In the genomic region with DNA sequence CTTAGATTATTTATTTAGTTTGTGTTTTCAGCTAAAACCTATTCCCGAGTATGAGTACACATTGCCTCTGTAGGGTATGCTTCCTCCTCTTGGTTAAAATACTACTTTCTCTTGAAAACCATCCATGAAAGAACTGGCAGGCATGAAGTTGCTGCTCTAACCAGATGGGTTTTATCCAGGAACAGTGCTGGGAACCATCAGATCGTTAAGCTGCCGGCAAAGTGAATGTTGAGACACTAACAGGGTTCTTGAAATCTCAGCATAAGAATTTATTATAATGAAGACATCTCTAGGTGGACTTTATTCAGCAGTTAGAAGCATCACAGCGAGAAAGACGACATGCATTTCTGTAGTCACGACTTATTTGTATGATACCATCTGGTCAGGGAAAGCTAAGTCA, we compare ENCODE assay signal across 21 mouse cellular contexts.
DNase-seq lines count a peak whose midpoint lies in the region; ATAC-seq and TF ChIP-seq lines count a peak whose summit lies in the region.
"Had no signal": no experiment of that assay in that cellular context is flagged by ENCODE, and none has a peak within 500 bp of the region (broad histone marks: within the 10 kb centered on the region; RNA-seq: fewer than 3 reads in every experiment).

No protein-coding gene starts in this region.

- no peak overlapping the region for H3K27ac ChIP-seq in forebrain, postnatal 0 days (ENCODE audit: low read depth, low read length)
- no peak overlapping the region for H3K27ac ChIP-seq in forebrain, embryonic 14.5 days (ENCODE audit: low read depth, low read length)
- no peak overlapping the region for H3K27ac ChIP-seq in lung, embryonic 14.5 days (ENCODE audit: low read depth)
- H3K27ac ChIP-seq: embryonic facial prominence, embryonic 13.5 days; embryonic facial prominence, embryonic 15.5 days; forebrain, embryonic 13.5 days had no signal

- H3K9ac ChIP-seq in forebrain, postnatal 0 days, result no peak overlapping the region
- H3K9ac ChIP-seq in forebrain, embryonic 14.5 days (ENCODE audit: low read length), result no peak overlapping the region
- H3K9ac ChIP-seq in lung, embryonic 14.5 days, result no peak overlapping the region
- H3K9ac ChIP-seq: embryonic facial prominence, embryonic 13.5 days; embryonic facial prominence, embryonic 15.5 days; forebrain, embryonic 13.5 days had no signal

- intact Hi-C loops in heart, postnatal 14 days (cut with DNase I), result loop anchor here (10.0 kb wide), 1 partner anchor 262 kb away; no protein-coding TSS in a partner anchor

- WGBS in forebrain, postnatal 0 days, result 51% methylated on average over 6 of the region's 6 CpGs
- 69% methylated on average over 6 of the region's 6 CpGs for WGBS in forebrain, embryonic 14.5 days
- 53% methylated on average over 6 of the region's 6 CpGs for WGBS in lung, embryonic 14.5 days

- peak; percentile 30; the same call in 1 of the 2 replicates for ATAC-seq in forebrain, postnatal 0 days
- ATAC-seq in forebrain, embryonic 14.5 days, result no peak
- ATAC-seq in lung, embryonic 14.5 days (ENCODE audit: insufficient read depth), result no peak
- ATAC-seq: forebrain, embryonic 13.5 days had no signal

- no peak for TF ChIP-seq CTCF in forebrain, postnatal 0 days (IDR thresholded peaks at IDR 0.05; ENCODE audit: low read depth)
- no peak for TF ChIP-seq CTCF in lung, embryonic 14.5 days (IDR thresholded peaks at IDR 0.05; ENCODE audit: low read depth)

- DNase-seq in forebrain, postnatal 0 days, result peak; percentile 41
- DNase-seq in forebrain, embryonic 14.5 days (ENCODE audit: low spot score), result no peak
- peak; percentile 53 for DNase-seq in lung, embryonic 14.5 days
- no peak for DNase-seq in lung, adult 18-20 months
- peak; percentile 10 for DNase-seq in lung, postnatal 36 days
- DNase-seq in lung, postnatal 10 days, result no peak
- DNase-seq in heart, postnatal 14 days, result no peak
- DNase-seq: adrenal gland, adult 2 months; adrenal gland, postnatal 10 days; adrenal gland, postnatal 25 days; cerebellum, adult 11 months; cerebellum, adult 18-20 months; cerebellum, adult 8-10 months; cerebellum, adult 9-11 months; cerebellum, postnatal 14 days; cerebellum, postnatal 36 days; embryo, embryonic 11 days had no signal

- H3K36me3 ChIP-seq in forebrain, postnatal 0 days (ENCODE audit: insufficient read depth), result no peaks in the 10 kb centered on the region
- no peaks in the 10 kb centered on the region for H3K36me3 ChIP-seq in forebrain, embryonic 14.5 days (ENCODE audit: control insufficient read depth, insufficient read depth, low read length)
- H3K36me3 ChIP-seq in lung, embryonic 14.5 days (ENCODE audit: insufficient read depth), result no peaks in the 10 kb centered on the region
- H3K36me3 ChIP-seq: embryonic facial prominence, embryonic 13.5 days; embryonic facial prominence, embryonic 15.5 days had no signal

- H3K4me3 ChIP-seq in forebrain, postnatal 0 days (ENCODE audit: low read depth, low read length), result no peak overlapping the region
- H3K4me3 ChIP-seq in forebrain, embryonic 14.5 days (ENCODE audit: low read depth, low read length), result no peak overlapping the region
- H3K4me3 ChIP-seq in lung, embryonic 14.5 days (ENCODE audit: low read depth, low read length), result no peak overlapping the region
- H3K4me3 ChIP-seq: embryonic facial prominence, embryonic 13.5 days; embryonic facial prominence, embryonic 15.5 days; erythroblast, embryonic 14.5 days; forebrain, embryonic 13.5 days had no signal

- H3K9me3 ChIP-seq in forebrain, postnatal 0 days (ENCODE audit: low read length), result no peaks in the 10 kb centered on the region
- no peaks in the 10 kb centered on the region for H3K9me3 ChIP-seq in forebrain, embryonic 14.5 days (replicated peaks; ENCODE audit: control insufficient read depth, low read length)
- no peaks in the 10 kb centered on the region for H3K9me3 ChIP-seq in lung, embryonic 14.5 days (ENCODE audit: low read depth, low read length)
- H3K9me3 ChIP-seq: embryonic facial prominence, embryonic 13.5 days; embryonic facial prominence, embryonic 15.5 days; forebrain, embryonic 13.5 days had no signal

- H3K4me2 ChIP-seq in forebrain, postnatal 0 days (ENCODE audit: low read depth), result no peak overlapping the region
- no peak overlapping the region for H3K4me2 ChIP-seq in forebrain, embryonic 14.5 days (ENCODE audit: low read length)
- H3K4me2 ChIP-seq in lung, embryonic 14.5 days, result no peak overlapping the region
- H3K4me2 ChIP-seq: embryonic facial prominence, embryonic 13.5 days; embryonic facial prominence, embryonic 15.5 days; forebrain, embryonic 13.5 days had no signal

- no peaks in the 10 kb centered on the region for H3K27me3 ChIP-seq in forebrain, postnatal 0 days (ENCODE audit: insufficient read depth, low read length)
- no peaks in the 10 kb centered on the region for H3K27me3 ChIP-seq in forebrain, embryonic 14.5 days (replicated peaks; ENCODE audit: control insufficient read depth, insufficient read depth, low read length)
- H3K27me3 ChIP-seq in lung, embryonic 14.5 days (ENCODE audit: insufficient read depth, low read length), result no peaks in the 10 kb centered on the region
- H3K27me3 ChIP-seq: embryonic facial prominence, embryonic 13.5 days; embryonic facial prominence, embryonic 15.5 days; forebrain, embryonic 13.5 days had no signal

- H3K4me1 ChIP-seq in forebrain, postnatal 0 days (ENCODE audit: insufficient read depth), result no peaks in the 10 kb centered on the region; the same call in 1 of the 2 replicates
- H3K4me1 ChIP-seq in forebrain, embryonic 14.5 days (ENCODE audit: control insufficient read depth, insufficient read depth, low read length), result peaks cover 8% of the 10 kb centered on the region; the same call in 1 of the 2 replicates
- H3K4me1 ChIP-seq in lung, embryonic 14.5 days (ENCODE audit: insufficient read depth), result peaks cover 13% of the 10 kb centered on the region

Comparison
In these comparisons a context has a peak if more than half of its experiments do, and no peak if none do; other contexts are left out.
1. DNase-seq: peak in forebrain, postnatal 0 days (single experiment), lung, embryonic 14.5 days (single experiment) and lung, postnatal 36 days (single experiment); none in forebrain, embryonic 14.5 days (single experiment), lung, adult 18-20 months (0 of 2), lung, postnatal 10 days (single experiment) and heart, postnatal 14 days (0 of 2).